Mouse (Mus musculus) stomach, postnatal 0 days (tissue): ENCODE data around the gene Clec9a.

Source experiments
- CTCF ChIP-seq: IDR thresholded peaks from 2 replicates; pipeline ENCODE4 v1.5.1; 2016; ENCODE audit warnings: antibody characterized with exemption, low read depth, mild to moderate bottlenecking, moderate library complexity
- EP300 ChIP-seq: optimal IDR thresholded peaks from 2 replicates; pipeline ENCODE3; 2016; ENCODE audit warnings: antibody characterized with exemption

GRCm38 (mm10) chr6:129363942-129364341, 44.7 kb upstream of the Clec9a start:
- TF ChIP-seq CTCF: no peak
- TF ChIP-seq EP300: no peak
